Mouse (Mus musculus) ES-CJ7 (cell line): ENCODE data around the gene Grik1.
A peak's percentile ranks its signal among the peaks of the same experiment; 100 is the strongest.

Source experiments
- DNase-seq: peaks from one replicate; pipeline ENCODE4 v3.0.0; 2011; ENCODE audit warnings: low read depth, low spot score

Gene Grik1

DNA sequence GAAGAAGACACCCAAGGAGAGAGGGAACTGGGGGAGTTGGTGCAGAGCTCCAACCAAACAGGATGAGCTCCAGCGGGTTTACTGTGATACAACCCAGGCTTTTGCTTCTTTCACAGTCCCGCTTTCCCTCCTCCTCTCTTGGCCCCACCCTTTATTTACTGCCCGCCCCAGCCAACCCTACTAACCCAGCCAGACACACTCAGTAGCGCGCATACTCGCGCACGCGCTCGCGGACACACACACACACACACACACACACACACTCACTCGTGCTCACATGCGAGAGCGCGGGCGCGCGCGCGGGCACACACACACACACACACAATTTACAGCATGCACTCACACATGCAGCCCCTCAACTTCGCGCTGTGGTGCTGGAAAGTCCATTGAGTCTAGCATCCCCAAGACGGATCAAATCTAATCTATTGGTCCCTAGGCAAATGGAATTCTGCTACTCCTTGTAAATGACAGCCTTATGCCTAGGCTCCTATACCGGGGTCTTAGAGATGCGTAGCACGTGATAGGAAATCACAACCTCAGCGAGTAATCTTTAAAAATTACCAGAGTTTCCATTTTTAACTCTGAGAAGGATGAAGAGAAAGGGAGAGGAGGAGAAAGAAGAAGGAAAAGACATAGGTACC lies at the start of gene Grik1:
TSS of gene Grik1 (minus strand) at position 134 of the 641 bp plus-strand sequence.
- peak; percentile 39 for DNase-seq

DNA sequence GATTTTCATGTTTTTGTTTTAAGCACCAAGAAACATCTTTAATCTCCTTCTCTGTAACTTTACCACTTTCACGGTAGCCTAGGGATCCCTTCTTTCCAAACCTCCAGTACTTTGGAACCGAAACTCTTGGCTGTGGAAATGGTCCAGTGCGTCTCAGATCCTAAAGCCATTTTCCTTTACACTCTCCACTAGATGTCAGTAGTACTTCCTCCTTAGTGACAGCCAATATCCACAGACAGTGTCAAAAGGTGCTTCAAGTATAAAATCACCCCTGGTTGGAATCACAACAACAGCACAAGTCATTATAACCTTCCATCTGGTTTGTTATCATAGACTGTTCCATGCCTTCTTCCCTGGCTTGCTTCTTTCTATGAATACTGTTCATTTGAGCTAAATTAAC lies 4.1 kb upstream of the Grik1 start:
- DNase-seq = peak; percentile 12

DNA sequence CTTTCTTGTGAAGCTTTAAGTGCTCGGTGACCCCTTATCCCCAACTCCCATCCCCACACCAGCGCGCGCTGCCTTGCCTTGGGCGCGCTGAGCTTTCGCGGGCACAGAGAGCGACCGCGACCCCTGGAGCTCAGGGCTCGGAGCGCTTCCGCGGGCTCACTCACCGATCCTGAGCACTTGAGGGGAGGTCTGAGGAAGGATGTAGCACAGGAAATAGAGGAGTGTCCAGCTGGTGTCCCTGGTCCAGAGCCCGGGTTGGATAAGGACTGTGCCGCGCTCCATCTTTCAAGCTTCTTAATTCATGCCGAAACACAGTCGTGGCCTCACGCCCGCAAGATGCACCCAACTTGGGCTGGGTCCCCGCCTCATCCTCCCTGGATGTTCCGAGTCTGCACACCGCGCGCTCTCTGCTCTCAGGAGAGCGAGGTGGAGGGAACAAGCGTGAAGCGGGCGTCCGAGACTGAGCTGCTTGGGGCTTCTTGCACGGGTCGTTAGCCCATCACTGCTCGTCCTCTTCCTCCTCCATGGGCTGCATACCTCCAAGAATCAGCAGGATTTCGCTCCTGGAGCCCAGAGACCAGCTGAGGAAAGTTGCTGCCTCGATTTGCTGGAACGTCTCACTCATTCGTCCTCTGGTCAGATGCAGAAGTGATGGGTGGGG lies 514 bp downstream of the Grik1 start:
- DNase-seq = peak; percentile 23

DNA sequence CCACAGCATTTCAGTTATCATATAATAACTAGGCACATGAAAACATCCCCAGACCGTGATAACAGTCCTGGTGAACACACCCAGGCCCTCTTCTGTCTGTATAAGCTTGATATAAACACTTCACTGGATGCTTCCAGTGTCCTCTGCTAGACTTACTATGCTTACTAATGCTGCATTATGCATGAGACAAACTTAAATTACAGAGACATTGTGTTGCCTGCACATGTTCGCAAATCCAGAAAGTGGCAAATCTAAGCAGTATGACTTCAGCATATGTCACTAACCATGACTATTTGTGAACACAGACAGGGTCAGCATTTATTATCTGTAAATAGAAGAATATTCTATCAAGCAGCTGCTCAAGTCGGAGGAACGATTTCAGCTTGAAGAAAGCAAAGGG lies 31.7 kb downstream of the Grik1 start:
- no peak for DNase-seq

DNA sequence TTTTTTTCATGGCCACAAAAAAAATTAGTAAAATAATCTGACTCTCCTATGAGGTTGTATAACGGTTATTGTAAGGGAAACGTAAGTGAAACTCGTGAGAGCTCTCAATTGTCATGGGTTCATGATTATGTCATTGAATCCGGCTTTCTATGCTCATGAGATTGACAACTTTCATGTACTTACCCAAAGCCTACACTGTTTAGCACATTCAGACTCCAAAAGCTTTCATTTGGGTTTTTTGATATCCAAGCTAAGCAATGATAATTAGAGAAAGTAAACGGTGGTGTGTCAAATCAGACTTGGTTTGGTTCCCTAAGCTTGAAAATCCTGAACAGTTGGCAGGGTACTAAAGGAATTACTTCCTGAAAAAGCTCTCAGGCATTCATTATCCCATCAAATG lies 33.0 kb downstream of the Grik1 start:
- no peak for DNase-seq

DNA sequence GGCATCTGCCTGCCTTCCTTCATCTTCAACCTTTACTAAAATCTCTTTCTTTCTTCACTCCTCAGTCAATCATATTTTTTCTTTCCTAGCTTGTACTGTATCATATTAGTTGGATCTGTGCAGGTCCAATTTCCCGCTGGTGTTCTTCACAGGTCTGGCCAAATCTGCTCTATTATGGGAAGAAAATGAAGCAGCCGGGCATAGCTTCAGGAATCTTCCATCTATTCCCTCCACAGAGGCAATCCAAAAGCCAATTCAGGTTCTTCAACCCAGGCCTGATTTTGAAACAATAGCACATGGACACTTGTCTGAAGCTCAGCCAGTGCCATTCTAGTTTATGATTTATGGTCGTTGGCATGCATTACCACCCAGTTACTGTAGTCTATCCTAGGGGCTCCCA lies 34.0 kb downstream of the Grik1 start:
- DNase-seq = no peak

DNA sequence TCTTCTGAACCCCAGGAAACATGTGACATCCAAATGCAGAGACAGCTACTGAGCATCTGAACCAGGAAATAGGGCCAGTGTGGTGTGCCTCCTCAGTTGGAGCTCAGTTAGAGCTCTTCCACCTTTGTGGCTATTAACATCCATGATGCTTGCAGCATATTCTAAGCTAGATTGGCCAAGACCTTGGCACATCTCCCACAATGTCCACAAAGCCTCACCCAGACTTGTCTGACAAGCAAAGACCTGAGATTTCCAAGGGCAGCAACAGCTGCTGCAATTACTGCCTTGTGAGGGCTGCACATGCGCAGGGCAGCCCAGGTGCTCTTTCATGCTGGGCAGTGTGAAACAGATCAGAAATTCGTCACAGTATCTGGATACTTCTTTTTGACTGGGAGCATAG lies 37.4 kb downstream of the Grik1 start:
- no peak for DNase-seq

DNA sequence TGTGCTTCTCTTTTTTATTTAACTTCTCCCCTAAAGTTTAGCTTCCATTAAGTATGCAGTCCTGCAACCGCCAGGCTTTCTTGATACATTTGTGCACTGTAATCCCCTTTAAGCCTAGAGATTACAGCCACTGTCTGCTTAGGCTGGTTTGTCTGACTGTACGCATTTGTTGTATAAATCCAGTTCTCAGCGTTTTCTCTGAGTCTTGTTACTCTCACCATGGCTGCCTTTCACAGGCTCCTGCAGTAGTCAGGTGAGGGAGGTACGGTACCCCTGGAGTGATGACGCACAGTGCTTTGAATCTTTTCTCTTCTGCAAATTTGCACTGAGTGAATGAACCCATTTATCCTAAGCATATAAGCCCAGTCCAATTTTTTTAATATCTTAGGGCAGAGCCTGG lies 39.0 kb downstream of the Grik1 start:
- DNase-seq = no peak

DNA sequence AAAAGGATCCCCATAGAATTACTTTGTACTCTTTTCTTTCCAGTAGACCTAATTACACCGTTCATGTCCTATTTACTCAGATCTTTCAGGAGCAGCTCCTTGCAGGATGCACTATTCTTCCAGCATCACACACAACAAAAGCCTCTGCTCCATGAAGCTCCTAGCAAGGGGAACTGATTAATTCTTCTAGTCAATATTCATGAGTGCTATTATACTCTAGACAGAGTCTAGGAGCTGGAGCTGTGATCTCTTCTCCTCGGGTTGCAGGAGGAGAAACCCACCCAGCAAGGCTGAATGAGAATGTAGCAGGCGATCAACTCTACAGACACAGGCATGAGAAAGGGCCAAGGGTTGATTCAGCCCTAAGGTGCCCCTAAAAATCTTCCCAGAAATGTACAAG lies 40.2 kb downstream of the Grik1 start:
- DNase-seq = no peak

DNA sequence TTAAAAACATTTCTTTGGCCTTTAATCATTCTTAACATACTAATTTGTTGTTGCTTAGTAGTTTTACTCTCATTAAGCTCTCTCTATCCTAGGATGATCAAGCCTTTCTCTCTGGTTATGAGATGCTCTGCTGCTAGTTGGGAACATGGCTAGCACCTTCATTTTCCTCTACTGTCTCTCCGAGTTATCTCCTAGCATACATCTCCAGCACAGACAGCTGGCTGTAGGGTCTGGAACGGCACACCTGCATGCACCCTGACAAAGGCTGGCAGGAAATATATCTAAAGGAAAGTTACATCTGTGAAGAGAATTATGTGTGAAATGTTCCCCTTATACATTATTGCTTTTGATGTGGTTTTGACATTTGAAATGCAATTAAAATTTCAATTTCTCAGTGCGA lies 42.5 kb downstream of the Grik1 start:
- no peak for DNase-seq

DNA sequence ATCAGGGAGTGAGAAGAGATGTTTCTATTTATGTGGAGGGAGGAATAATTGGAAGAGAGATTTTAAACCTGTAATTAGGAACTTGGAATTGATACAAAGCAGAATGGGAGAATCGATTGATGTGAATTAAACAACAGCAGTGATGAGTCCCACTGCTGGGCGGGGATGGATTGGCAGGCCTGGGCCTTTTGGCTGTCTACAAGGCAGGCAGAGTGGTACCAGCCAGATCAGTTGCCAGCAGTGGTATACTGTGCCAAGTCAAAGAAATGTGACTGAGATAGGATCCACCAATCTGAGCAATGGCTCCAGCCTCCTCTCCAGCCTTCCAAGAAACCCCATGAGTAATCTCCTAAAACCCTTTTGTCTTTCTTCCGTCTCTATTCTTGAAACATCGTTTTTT lies 45.4 kb downstream of the Grik1 start:
- DNase-seq = no peak

DNA sequence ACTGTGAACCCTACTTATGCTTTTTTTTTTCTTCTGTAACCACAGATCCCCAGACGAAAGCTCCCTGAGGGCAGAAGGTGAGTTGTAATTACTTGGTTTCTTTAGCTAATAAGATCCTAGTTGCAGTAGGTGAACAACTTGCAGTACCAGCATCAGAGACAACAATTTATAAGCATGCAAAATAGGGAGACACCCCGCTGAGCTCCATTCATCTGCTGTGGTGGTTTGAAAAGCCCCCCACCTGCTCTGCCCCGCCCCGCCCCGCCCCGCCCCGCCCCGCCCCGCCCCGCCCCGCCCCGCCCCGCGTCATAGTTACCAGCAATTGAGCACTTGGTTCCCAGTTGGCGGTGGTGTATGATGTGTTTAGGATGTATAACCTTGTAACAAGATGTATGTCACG lies 64.4 kb downstream of the Grik1 start:
- peak; percentile 57 for DNase-seq

DNA sequence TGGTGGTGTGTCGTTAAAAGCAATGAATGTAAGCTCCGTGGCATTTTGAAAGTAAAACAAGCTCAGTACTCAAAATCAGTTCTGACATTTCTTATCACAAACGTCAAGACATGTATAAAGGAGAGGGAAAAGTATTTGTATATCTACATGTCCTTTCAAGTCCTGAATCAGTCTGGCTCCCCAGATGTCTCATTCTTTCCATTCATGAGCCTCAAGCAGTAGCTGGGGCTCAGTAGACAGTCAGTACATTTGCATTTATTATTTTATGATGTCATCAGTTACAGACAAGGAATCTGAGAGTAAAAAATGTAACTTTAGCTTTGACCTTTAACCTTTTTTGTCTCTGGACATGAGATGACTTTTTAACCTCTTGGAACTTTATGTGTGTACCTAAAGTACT lies 68.1 kb downstream of the Grik1 start:
- no peak for DNase-seq

DNA sequence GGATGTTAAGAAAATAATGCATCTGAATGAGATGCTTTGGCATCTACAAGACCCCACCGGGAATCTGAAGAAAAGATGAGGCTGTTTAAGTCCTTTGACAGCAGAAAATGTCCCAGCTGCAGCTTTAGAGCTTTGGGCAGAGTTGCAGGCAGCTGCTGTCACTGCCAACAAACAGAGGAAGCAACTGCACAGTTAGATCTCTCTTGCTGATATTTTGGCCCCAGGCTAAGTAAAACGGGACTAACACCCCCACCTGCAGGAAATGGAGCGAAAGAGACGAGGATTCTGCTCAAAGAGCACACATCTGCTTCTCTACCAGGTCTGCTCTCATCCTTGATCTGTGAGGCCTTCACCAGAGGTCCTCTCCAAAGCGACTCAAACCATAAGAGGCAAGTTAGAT lies 77.5 kb downstream of the Grik1 start:
- no peak for DNase-seq

DNA sequence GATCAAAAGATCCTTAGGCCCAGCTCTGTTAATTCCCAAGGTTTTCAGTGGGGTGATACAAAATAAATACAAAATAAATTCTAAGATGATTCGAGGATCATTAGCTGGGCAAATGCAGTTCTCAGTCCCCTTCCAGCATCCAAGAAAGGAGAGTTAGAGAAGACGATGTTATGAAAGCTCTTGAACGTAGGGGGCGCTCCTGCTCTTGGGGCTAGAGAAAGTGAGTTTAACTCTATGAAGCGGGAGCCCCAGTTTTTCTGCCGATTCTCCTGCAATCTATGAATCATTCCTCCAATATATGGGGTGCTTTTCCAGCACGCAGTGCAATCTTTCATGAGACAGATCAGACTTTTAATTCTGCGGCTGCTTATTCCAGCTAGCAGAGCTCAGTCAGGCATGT lies 78.2 kb downstream of the Grik1 start:
- DNase-seq = peak; percentile 24

DNA sequence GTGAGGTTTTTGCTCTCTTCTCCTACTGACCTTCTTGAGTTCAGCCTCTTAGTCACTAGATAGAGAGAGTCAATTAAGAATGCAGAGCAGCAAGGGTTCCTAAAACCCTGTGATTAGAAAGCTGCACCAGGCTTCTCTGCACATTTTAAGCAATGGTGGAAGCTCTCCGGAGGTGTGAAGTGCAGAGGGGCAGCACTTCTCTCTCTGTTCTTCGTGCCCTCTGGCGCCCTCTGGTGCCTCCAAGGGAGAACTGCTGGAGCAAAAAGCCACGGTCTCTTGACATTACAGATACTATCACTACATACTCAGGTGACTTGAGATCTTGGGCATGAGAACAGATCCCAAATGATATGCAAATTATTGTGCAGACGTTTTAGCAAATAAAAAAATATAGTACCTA lies 85.7 kb downstream of the Grik1 start:
- peak; percentile 62 for DNase-seq

DNA sequence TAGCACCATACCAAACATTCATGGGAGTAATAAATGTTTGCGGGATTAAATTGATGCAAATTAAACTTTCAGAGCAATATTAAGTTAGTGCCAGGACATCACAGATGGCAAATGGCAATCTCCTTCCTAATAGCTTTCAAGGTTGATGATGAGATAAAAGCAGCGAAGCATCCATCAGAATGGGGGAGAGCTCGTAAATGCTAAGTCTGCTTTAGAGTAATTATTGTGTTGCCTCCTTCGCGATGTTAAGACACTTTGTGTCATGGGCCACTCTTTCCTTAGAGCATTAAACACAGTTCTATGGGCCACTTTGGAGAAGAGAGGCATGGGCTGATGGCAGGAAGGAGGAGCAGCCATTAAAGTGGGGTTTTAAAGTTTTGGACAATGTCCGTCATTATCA lies 86.1 kb downstream of the Grik1 start:
- no peak for DNase-seq

DNA sequence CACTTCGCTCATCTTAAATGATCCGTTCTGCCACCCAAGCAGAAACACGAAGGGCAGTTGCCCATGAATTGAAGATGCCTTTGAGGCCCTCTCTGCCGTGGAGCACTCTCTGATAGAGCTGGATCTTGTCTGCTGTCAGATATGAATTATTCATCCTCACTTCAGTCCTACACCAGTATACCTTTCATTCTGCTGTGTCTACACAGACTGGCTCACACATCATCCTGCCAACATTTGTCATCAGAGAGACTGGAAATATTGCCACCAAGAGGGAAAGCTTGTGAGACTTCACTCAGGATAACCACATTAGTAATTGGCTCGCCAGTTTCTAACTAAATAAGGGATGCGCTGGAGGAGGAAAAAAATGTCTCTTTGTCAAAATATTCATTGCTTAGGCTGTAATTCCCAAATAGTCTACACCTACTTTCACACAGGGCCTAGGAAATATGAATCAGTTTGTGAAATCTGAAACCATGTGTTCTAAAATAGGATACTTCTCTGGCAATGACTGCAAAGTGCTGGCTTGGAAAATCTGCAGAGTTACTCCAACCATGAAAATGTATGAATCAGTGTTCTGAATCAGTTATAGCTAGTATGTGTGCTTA lies 102.5 kb downstream of the Grik1 start:
- no peak for DNase-seq

DNA sequence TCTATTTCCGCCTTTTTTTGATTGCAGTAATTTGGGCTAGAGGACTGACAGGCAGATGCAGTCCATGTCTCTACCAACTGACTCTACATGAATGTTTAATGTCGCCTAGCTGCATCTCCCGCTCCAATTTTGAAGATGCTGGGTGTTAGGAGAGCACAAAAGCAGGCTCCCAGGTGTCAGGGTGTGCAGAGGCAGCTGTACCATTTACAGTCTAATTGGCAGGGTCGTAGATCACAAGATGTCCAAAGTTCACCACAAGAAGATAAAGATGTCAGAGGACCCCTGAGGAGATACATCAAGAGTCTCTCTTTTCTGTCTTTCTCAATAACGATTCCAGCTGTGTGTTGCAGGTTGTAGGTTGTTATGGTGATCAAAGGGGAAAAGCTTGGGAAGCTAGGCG lies 111.3 kb downstream of the Grik1 start:
- no peak for DNase-seq

DNA sequence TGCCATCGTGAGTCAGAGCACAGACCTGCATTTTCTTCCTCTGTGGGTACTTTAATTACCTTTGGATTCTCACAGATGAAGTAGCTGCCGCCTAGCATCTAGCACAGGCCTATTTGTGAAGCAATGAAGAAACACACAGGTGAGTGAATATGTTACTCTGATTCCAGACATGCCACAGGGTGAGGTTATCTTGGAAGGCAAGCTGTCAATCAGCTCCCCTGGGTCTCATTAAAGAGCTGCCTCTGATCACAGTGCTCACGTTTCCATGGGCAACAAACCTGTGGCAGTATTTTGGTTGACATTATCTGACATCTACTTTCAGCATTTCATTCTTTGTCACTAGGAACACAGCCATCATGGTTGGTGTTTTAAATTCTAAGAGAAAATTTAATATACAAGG lies 112.7 kb downstream of the Grik1 start:
- no peak for DNase-seq

DNA sequence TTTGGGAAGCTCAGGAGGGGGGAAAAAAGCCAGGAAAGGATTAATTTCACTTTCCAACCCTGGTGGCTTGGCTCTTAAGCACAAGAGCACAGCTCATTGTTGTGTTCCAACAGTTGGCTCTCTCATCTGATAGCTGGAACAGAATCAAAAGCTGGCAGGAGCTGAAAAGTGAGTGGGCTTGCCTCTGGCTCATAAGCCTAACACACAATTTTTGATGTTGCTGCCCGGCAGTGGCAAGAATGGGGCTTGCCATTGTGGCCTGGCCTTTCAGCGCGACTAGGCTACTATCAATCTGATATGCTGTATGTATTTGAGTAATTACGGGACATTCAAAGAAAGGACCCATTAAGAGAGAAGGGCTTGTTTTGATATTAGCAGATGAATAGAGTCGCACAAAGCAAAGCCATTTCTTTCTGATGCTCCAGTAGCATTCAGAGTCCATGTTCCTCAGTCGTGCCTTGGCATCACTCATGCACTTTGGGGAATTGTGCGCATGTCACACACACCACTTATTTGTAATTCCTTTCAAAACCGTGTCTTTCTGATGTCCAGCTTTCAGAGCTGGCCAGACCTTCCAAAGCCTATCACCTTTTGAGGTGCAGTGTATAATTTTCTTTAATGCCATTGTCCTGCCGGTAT lies 115.9 kb downstream of the Grik1 start:
- DNase-seq = no peak

DNA sequence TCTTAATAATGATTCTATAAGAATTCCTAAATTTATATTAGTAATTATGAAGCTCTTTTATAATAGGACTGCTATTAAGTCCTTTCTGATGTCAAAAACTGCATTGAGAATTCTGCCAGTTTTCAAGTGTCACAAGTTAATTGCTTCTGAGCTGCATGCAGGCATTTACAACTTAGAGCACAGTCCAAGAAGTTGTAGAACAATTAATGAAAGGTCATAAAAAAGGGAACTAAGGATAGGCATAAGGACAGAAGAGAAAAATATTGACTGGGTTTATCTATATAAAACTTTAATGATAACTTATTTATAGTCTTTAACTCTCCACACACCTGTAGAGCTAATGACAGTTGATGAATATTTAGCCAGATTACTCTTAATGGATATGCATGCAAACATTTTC lies 123.5 kb downstream of the Grik1 start:
- DNase-seq = no peak

DNA sequence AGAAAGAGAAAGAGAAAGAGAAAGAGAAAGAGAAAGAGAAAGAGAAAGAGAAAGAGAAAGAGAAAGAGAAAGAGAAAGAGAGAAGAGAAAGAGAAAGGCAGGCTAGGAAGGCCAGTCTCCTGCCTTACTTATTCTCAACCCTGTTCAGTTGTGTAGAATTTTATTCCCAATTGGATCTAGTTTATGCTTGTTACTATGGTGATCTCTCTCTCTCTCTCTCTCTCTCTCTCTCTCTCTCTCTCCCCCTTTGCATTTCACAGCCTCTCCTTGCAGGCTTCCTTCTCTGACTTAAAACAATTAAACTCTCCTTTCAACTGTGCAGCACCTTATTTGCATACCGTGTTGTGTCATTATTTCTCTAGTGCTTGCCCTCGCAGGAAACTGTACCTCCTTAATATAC lies 147.5 kb downstream of the Grik1 start:
- DNase-seq = no peak
